Mouse (Mus musculus): ENCODE data around the gene Mettl25.

Mettl25 gene

GRCm38 (mm10) chr10:105753831-105754605 is 87.2 kb downstream of the Mettl25 start:
- DNase-seq (ENCODE audit: low spot score), result no peak

GRCm38 (mm10) chr10:105746019-105746418 is 95.2 kb downstream of the Mettl25 start:
- no peak for DNase-seq (ENCODE audit: low spot score)

GRCm38 (mm10) chr10:105741736-105742135 is 99.4 kb downstream of the Mettl25 start:
- no peak for DNase-seq (ENCODE audit: low spot score)

GRCm38 (mm10) chr10:105738942-105739341 is 102.2 kb downstream of the Mettl25 start:
- no peak for DNase-seq (ENCODE audit: low spot score)

GRCm38 (mm10) chr10:105727798-105728197 is 113.4 kb downstream of the Mettl25 start:
- no peak for DNase-seq (ENCODE audit: low spot score)

- DNase-seq (ENCODE audit: low spot score), result no peak
Observed at GRCm38 (mm10) chr10:105727353-105727752, 113.8 kb downstream of the Mettl25 start.

- DNase-seq (ENCODE audit: low spot score), result peak; percentile 9
Observed at GRCm38 (mm10) chr10:105714844-105715243, 126.3 kb downstream of the Mettl25 start.

GRCm38 (mm10) chr10:105714366-105714765 is 126.8 kb downstream of the Mettl25 start:
- DNase-seq (ENCODE audit: low spot score), result no peak

- no peak for DNase-seq (ENCODE audit: low spot score)
Observed at GRCm38 (mm10) chr10:105713222-105713621, 128.0 kb downstream of the Mettl25 start.

All from yolk sac, embryonic 10.5 days (tissue).